Mouse (Mus musculus): Measurements from ENCODE around the gene Vasn.

Vasn gene

GRCm38 (mm10) chr16:4607818-4608531, 31.8 kb upstream of the Vasn start:
- peak; percentile 86 to 88 for DNase-seq

GRCm38 (mm10) chr16:4608532-4609059, 31.1 kb upstream of the Vasn start:
- peak in 1 of 2 experiments; percentile 67 for DNase-seq

- DNase-seq, result no peak
Observed at GRCm38 (mm10) chr16:4611193-4611592, 28.5 kb upstream of the Vasn start.

GRCm38 (mm10) chr16:4611676-4612075, 28.1 kb upstream of the Vasn start:
- DNase-seq, result no peak

- no peak for DNase-seq
Observed at GRCm38 (mm10) chr16:4613736-4614135, 26.0 kb upstream of the Vasn start.

- DNase-seq, result no peak
Observed at GRCm38 (mm10) chr16:4614639-4615038, 25.1 kb upstream of the Vasn start.

GRCm38 (mm10) chr16:4615297-4615696, 24.4 kb upstream of the Vasn start:
- DNase-seq, result no peak

- no peak for DNase-seq
Observed at GRCm38 (mm10) chr16:4616829-4617228, 22.9 kb upstream of the Vasn start.

GRCm38 (mm10) chr16:4624074-4624473, 15.7 kb upstream of the Vasn start:
- DNase-seq, result no peak

GRCm38 (mm10) chr16:4624481-4625110, 15.1 kb upstream of the Vasn start, which contains the start of gene Pam16:
Gene Pam16, minus strand, starts transcription at chr16:4624988.
- peak; percentile 94 to 95 for DNase-seq

GRCm38 (mm10) chr16:4627105-4627504, 12.6 kb upstream of the Vasn start:
- DNase-seq, result no peak

- DNase-seq, result no peak
Observed at GRCm38 (mm10) chr16:4628898-4629419, 10.8 kb upstream of the Vasn start.

GRCm38 (mm10) chr16:4629950-4630349, 9.8 kb upstream of the Vasn start:
- peak; percentile 77 to 87 for DNase-seq

GRCm38 (mm10) chr16:4632050-4632449, 7.7 kb upstream of the Vasn start:
- peak in 1 of 2 experiments; percentile 58 for DNase-seq

- no peak for DNase-seq
Observed at GRCm38 (mm10) chr16:4633661-4634060, 6.1 kb upstream of the Vasn start.

- peak in 1 of 2 experiments; percentile 17 for DNase-seq
Observed at GRCm38 (mm10) chr16:4634681-4635080, 5.1 kb upstream of the Vasn start.

- DNase-seq, result no peak
Observed at GRCm38 (mm10) chr16:4635760-4636159, 4.0 kb upstream of the Vasn start.

GRCm38 (mm10) chr16:4638891-4639390, 800 bp upstream of the Vasn start:
- no peak for DNase-seq

- peak; percentile 55 to 62 for DNase-seq
Observed at GRCm38 (mm10) chr16:4640267-4641005, 695 bp downstream of the Vasn start.

- peak; percentile 71 to 81 for DNase-seq
Observed at GRCm38 (mm10) chr16:4641119-4641838, 1.5 kb downstream of the Vasn start.

- peak; percentile 83 to 93 for DNase-seq
Observed at GRCm38 (mm10) chr16:4642190-4642589, 2.4 kb downstream of the Vasn start.

GRCm38 (mm10) chr16:4642937-4643336, 3.2 kb downstream of the Vasn start:
- peak; percentile 41 to 58 for DNase-seq
